Mouse (Mus musculus): ENCODE data around the gene Spryd3. TPM values are rescaled to one million over a fixed set of nuclear protein-coding genes. Genes with fewer than 3 reads are reported as not detected.
"Not testable (repeated sequence)": the region's sequence is repeated elsewhere in the genome, so short reads cannot be mapped to it uniquely, and the experiment has no call there.

Gene Spryd3
- polyA plus RNA-seq, 1 experiment from 2014 or later = 17.6 TPM

DNA sequence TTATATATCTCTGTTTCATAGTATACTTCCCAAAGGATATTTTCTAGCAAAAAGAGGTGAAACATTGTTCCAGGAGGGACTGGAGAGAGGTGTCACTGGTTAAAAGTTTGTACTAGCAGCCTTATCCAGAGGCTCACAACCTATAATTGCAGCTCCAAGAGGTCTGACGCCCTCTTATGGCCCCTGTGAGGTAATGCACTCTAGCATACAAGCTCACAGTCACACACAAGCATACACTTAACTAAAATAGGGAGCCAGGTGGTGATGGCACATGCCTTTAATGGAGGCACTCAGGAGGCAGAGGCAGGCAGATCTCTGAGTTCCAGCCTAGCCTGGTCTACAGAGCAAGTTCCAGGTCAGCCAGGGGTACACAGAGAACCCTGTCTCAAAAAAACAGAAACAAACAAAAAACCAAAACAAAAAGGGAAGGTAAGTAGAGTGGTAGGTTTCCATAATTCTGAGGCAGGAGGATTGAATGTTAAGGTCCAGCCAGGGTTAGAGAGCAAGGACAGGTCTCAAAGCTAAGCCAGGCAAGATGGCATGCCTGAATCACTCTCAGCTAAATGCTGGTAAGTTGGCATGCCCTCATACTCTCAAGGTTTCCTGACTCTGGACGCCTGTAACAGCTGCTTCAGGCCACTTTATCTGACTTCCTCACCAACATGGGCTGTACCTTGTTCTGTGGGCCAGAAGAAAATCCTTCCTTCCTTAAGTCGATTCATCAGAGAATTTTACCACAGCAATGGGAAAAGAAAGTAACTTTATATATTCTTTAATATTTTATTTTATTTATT is 28.1 kb upstream of the Spryd3 start:
- H3K27ac ChIP-seq = no peak overlapping the region
- WGBS = 62% methylated on average over 3 of the region's 3 CpGs
- no peaks in the 10 kb centered on the region for H3K9me3 ChIP-seq
- peaks cover 15% of the 10 kb centered on the region; the same call in 1 of the 2 replicates for H3K4me1 ChIP-seq (replicated peaks)
- H3K27me3 ChIP-seq (ENCODE audit: insufficient read depth, poor library complexity, severe bottlenecking) = 0 out of 2 replicates have a peak, but pooled peaks cover 8% of the 10 kb centered on the region
- no peak overlapping the region for H3K4me3 ChIP-seq
- no peak for DNase-seq (ENCODE audit: low spot score)
- H3K36me3 ChIP-seq = no peaks in the 10 kb centered on the region

- Histone ChIP-seq H3K36me3 (no peaks in the 10 kb centered on the region), H3K27me3 (ENCODE audit: insufficient read depth, poor library complexity, severe bottlenecking) (0 out of 2 replicates have a peak, but pooled peaks cover 8% of the 10 kb centered on the region), H3K9me3 (no peaks in the 10 kb centered on the region), H3K27ac (peak overlapping the region; percentile 18), H3K4me1 (replicated peaks) (peaks cover 35% of the 10 kb centered on the region), H3K4me3 (no peak overlapping the region)
- WGBS = 62% methylated on average over 27 of the region's 27 CpGs
- no peak for DNase-seq (ENCODE audit: low spot score)
These were observed 24.5 kb upstream of the Spryd3 start for GRCm38 (mm10) chr15:102160415-102161060.

GRCm38 (mm10) chr15:102156836-102157235 is 20.8 kb upstream of the Spryd3 start:
- DNase-seq (ENCODE audit: low spot score) = peak; percentile 50
- 29% methylated on average over 20 of the region's 20 CpGs for WGBS
- Histone ChIP-seq H3K4me1 (replicated peaks) (peaks cover 49% of the 10 kb centered on the region), H3K9me3 (no peaks in the 10 kb centered on the region), H3K36me3 (no peaks in the 10 kb centered on the region), H3K27me3 (ENCODE audit: insufficient read depth, poor library complexity, severe bottlenecking) (0 out of 2 replicates have a peak, but pooled peaks cover 8% of the 10 kb centered on the region), H3K27ac (peak overlapping the region; percentile 77), H3K4me3 (peak overlapping the region; percentile 3; the same call in 1 of the 2 replicates)

GRCm38 (mm10) chr15:102155006-102155405 is 19.0 kb upstream of the Spryd3 start:
- WGBS = 92% methylated on average over 6 of the region's 6 CpGs
- not testable (repeated sequence) for H3K9me3 ChIP-seq; DNase-seq (ENCODE audit: low spot score); H3K36me3 ChIP-seq; H3K27me3 ChIP-seq (ENCODE audit: insufficient read depth, poor library complexity, severe bottlenecking); H3K27ac ChIP-seq; H3K4me3 ChIP-seq
- H3K4me1 ChIP-seq (replicated peaks) = peaks cover 47% of the 10 kb centered on the region

DNA sequence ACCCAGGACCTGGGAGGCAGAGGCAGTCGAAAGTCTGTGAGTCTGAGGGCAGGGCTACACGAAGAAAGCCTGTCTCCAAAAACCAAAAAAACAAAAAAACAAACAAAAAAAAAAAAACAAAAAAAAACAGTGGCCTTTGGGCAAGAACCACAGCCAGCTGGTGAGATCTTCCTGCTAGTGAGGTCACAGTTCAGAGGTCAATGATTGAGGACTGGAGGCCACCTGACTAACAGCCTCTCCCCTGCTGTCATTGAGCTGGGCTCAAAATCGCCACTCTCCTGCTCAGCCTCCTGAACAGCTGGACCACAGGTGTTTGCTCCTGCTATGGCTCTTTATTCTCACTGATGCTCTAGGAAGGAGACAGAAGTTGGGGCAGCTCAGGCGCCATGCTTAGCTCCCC is 16.6 kb upstream of the Spryd3 start:
- H3K4me3 ChIP-seq = no peak overlapping the region
- H3K27ac ChIP-seq = peak overlapping the region; percentile 76
- peak; percentile 38 for DNase-seq (ENCODE audit: low spot score)
- 21% methylated on average over 4 of the region's 4 CpGs for WGBS
- H3K9me3 ChIP-seq = no peaks in the 10 kb centered on the region
- H3K36me3 ChIP-seq = no peaks in the 10 kb centered on the region
- H3K27me3 ChIP-seq (ENCODE audit: insufficient read depth, poor library complexity, severe bottlenecking) = peaks cover 8% of the 10 kb centered on the region; the same call in 1 of the 2 replicates
- peaks cover 45% of the 10 kb centered on the region for H3K4me1 ChIP-seq (replicated peaks)

GRCm38 (mm10) chr15:102150301-102151135 is 14.5 kb upstream of the Spryd3 start, which contains the start of gene Soat2:
TSS of gene Soat2 (plus strand) at chr15:102150526.
- Histone ChIP-seq H3K27me3 (ENCODE audit: insufficient read depth, poor library complexity, severe bottlenecking) (peaks cover 17% of the 10 kb centered on the region), H3K36me3 (no peaks in the 10 kb centered on the region), H3K4me3 (peak within 1 kb of the TSS; percentile 13; the same call in 1 of the 2 replicates), H3K9me3 (no peaks in the 10 kb centered on the region), H3K27ac (peak within 1 kb of the TSS; percentile 70), H3K4me1 (replicated peaks) (peaks cover 30% of the 10 kb centered on the region)
- no peak for DNase-seq (ENCODE audit: low spot score)
- WGBS = 55% methylated on average over 20 of the region's 20 CpGs

GRCm38 (mm10) chr15:102149561-102149960 is 13.5 kb upstream of the Spryd3 start:
- peaks cover 27% of the 10 kb centered on the region for H3K27me3 ChIP-seq (ENCODE audit: insufficient read depth, poor library complexity, severe bottlenecking)
- no peaks in the 10 kb centered on the region for H3K9me3 ChIP-seq
- peaks cover 33% of the 10 kb centered on the region for H3K4me1 ChIP-seq (replicated peaks)
- 81% methylated on average over 4 of the region's 4 CpGs for WGBS
- H3K36me3 ChIP-seq = no peaks in the 10 kb centered on the region
- H3K4me3 ChIP-seq = no peak overlapping the region
- DNase-seq (ENCODE audit: low spot score) = no peak
- no peak overlapping the region for H3K27ac ChIP-seq

DNA sequence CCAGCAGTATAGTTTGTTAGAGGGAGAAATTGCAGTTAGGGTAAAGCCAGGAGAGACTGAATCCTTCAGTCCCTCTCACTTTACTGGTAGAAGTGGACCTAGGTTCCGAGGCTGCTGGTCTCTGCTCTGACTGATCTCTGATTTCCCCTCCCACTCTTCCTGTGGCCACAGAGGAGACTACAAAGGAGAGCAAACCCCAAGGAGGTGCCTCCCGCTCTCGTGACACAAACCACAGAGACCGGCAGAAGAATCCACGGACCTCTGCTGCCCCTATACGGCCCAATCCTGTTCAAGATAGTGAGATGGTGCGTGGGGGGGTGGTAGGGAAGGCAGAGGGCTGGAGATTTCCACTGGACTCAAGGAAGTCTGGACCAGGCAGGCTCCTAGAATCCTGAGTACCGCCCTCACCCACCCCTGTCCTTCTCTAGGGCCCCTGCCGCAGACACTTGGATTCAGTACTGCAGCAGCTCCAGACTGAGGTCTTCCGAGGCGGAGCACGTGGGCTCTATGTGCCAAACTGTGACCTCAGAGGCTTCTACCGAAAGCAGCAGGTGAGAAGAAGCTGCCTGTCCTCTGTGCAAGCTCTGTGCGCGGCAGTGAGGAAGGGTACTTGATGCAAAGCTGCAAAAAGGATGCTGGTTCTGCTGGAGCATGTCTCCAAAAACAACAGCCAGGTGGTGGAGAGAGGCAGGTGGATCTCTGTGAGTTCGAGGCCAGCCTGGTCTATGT is 11.8 kb upstream of the Spryd3 start:
- H3K9me3 ChIP-seq = no peaks in the 10 kb centered on the region
- no peak for DNase-seq (ENCODE audit: low spot score)
- 76% methylated on average over 16 of the region's 16 CpGs for WGBS
- no peak overlapping the region for H3K27ac ChIP-seq
- no peak overlapping the region for H3K4me3 ChIP-seq
- H3K36me3 ChIP-seq = no peaks in the 10 kb centered on the region
- peaks cover 33% of the 10 kb centered on the region for H3K4me1 ChIP-seq (replicated peaks)
- H3K27me3 ChIP-seq (ENCODE audit: insufficient read depth, poor library complexity, severe bottlenecking) = peaks cover 44% of the 10 kb centered on the region

DNA sequence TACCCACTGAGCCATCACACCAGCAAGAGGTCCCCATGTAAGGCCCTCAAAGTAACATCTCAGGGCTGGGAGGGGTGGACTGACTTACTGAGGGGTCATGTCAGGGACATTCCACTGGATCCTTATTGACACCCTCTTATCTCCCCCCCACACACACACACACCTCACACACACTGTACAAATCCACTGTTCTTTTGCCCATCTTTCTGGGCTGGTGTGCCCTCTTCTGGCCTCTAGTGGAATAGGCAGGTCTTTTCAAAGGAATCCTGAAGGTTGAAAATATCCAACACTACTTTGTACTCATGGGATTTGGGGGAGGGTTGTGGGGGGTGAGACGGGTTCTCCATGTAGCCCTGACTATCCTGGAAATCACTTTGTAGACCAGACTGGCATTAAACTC is 10.8 kb upstream of the Spryd3 start:
- no peak overlapping the region for H3K4me3 ChIP-seq
- H3K4me1 ChIP-seq (replicated peaks) = peaks cover 29% of the 10 kb centered on the region
- WGBS = 15% methylated on average over 1 of the region's 1 CpGs
- H3K27me3 ChIP-seq (ENCODE audit: insufficient read depth, poor library complexity, severe bottlenecking) = peaks cover 53% of the 10 kb centered on the region
- no peaks in the 10 kb centered on the region for H3K9me3 ChIP-seq
- no peaks in the 10 kb centered on the region for H3K36me3 ChIP-seq
- DNase-seq (ENCODE audit: low spot score) = peak; percentile 41
- H3K27ac ChIP-seq = no peak overlapping the region

DNA sequence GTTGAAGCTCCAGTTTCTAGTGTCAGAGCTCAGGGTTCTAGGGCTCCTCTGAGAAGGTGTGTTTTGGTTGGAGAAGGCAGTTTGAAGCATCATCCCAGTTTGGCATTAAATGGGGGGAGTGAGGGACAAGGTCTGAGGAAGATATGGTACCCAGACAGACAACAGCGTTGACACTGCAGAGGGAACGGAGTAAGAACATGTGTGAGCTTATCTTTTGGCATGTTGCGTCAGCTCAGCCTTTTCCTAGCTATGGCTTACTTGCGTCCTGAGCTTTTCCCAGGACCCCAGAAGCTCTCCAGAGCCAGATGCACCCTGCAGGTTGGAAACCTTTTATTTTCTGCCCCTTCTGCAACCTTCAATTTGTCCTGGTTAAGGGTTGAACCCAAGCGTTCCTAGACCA is 10.1 kb upstream of the Spryd3 start:
- H3K27ac ChIP-seq = no peak overlapping the region
- peaks cover 60% of the 10 kb centered on the region for H3K27me3 ChIP-seq (ENCODE audit: insufficient read depth, poor library complexity, severe bottlenecking)
- peaks cover 29% of the 10 kb centered on the region for H3K4me1 ChIP-seq (replicated peaks)
- H3K4me3 ChIP-seq = no peak overlapping the region
- 84% methylated on average over 5 of the region's 5 CpGs for WGBS
- H3K9me3 ChIP-seq = no peaks in the 10 kb centered on the region
- DNase-seq (ENCODE audit: low spot score) = no peak
- no peaks in the 10 kb centered on the region for H3K36me3 ChIP-seq

- peaks cover 60% of the 10 kb centered on the region for H3K27me3 ChIP-seq (ENCODE audit: insufficient read depth, poor library complexity, severe bottlenecking)
- no peak overlapping the region for H3K4me3 ChIP-seq
- no peak for DNase-seq (ENCODE audit: low spot score)
- H3K4me1 ChIP-seq (replicated peaks) = peaks cover 24% of the 10 kb centered on the region
- no peaks in the 10 kb centered on the region for H3K9me3 ChIP-seq
- no peak overlapping the region for H3K27ac ChIP-seq
- no peaks in the 10 kb centered on the region for H3K36me3 ChIP-seq
- 89% methylated on average over 10 of the region's 10 CpGs for WGBS
These were observed 9.3 kb upstream of the Spryd3 start for GRCm38 (mm10) chr15:102145330-102145729.

DNA sequence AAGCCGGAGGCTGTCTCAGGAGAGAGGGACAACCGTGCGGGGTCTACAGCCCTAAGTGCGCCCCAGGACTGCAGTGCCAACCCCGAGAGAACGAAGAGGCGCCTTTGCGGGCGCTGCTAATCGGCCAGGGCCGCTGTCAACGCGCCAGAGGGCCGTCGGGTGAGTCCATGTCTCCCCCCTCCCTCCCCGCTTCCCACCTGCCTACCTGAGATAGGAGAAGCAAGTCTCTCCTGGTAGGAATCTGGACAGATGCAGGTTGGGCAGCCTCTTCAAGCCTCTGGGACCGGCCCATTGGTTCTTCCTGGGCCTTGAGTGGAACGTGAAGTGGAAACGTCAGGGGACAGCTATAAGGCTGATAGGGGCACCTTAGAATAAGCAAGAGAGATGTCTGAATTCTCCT is 8.7 kb upstream of the Spryd3 start:
- no peak for DNase-seq (ENCODE audit: low spot score)
- H3K27me3 ChIP-seq (ENCODE audit: insufficient read depth, poor library complexity, severe bottlenecking) = peaks cover 62% of the 10 kb centered on the region
- H3K9me3 ChIP-seq = no peaks in the 10 kb centered on the region
- H3K36me3 ChIP-seq = no peaks in the 10 kb centered on the region
- peaks cover 22% of the 10 kb centered on the region for H3K4me1 ChIP-seq (replicated peaks)
- WGBS = 14% methylated on average over 19 of the region's 19 CpGs
- H3K4me3 ChIP-seq = peak overlapping the region; percentile 37
- no peak overlapping the region for H3K27ac ChIP-seq
